Mouse (Mus musculus): ENCODE data around the gene Sipa1l2.

DNA sequence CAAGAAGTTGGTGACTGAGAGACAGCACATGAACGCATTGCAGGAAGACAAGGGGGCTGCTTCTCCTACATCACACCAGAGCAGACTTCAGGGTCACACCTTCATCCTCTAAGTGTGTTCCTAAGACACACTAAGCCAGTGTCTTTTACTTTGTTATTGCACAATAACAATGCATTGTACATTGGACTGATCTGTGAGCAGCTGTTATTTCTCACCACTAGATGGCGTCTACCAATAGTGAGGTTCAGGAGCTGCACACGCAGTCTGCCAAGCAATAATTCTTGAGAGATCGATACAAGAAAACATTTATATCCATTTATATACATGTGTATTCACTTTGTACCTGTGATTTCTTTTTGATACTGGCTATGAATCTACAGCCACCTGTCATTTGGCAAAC, 4.7 kb upstream of the Sipa1l2 start:
- TF ChIP-seq CTCF (IDR thresholded peaks at IDR 0.05; ENCODE audit: low read depth, low read length), result no peak
- no peak for TF ChIP-seq GATA1 (IDR thresholded peaks at IDR 0.05; ENCODE audit: borderline replicate concordance, low read length)
- TF ChIP-seq GATA2 (IDR thresholded peaks at IDR 0.05; ENCODE audit: borderline replicate concordance, low read depth, low read length), result no peak
